Mouse (Mus musculus) frontal cortex, postnatal 10 days (tissue): ENCODE data around the gene Gsn.

Experiments used
- DNase-seq, 2 experiments: peaks; one replicate each; pipeline ENCODE4 v3.0.0; 2022; ENCODE audit warnings: low spot score in 2 of 2, mixed read lengths in 1 of 2

Gsn gene

GRCm38 (mm10) chr2:35278371-35279210, 22.4 kb downstream of the Gsn start:
- no peak for DNase-seq

GRCm38 (mm10) chr2:35280001-35280400, 23.8 kb downstream of the Gsn start:
- no peak for DNase-seq

GRCm38 (mm10) chr2:35282214-35282613, 26.0 kb downstream of the Gsn start:
- DNase-seq: no peak

GRCm38 (mm10) chr2:35283997-35284396, 27.8 kb downstream of the Gsn start:
- DNase-seq: no peak

GRCm38 (mm10) chr2:35285209-35285608, 29.0 kb downstream of the Gsn start:
- DNase-seq: no peak

- DNase-seq: no peak
Measured at GRCm38 (mm10) chr2:35287017-35287620, 30.9 kb downstream of the Gsn start.

GRCm38 (mm10) chr2:35288758-35289635, 32.8 kb downstream of the Gsn start:
- DNase-seq: peak; percentile 48 to 76

GRCm38 (mm10) chr2:35291856-35292255, 35.7 kb downstream of the Gsn start:
- peak in 1 of 2 experiments; percentile 37 for DNase-seq

GRCm38 (mm10) chr2:35292700-35293099, 36.5 kb downstream of the Gsn start:
- no peak for DNase-seq

- DNase-seq: no peak
Measured at GRCm38 (mm10) chr2:35293291-35293690, 37.1 kb downstream of the Gsn start.

GRCm38 (mm10) chr2:35297703-35298332, 41.6 kb downstream of the Gsn start:
- DNase-seq: peak; percentile 50 to 79

- DNase-seq: no peak
Measured at GRCm38 (mm10) chr2:35299437-35299836, 43.3 kb downstream of the Gsn start.

GRCm38 (mm10) chr2:35302049-35302885, 46.1 kb downstream of the Gsn start:
- DNase-seq: no peak

GRCm38 (mm10) chr2:35308166-35308565, 52.0 kb downstream of the Gsn start:
- no peak for DNase-seq

- DNase-seq: no peak
Measured at GRCm38 (mm10) chr2:35309906-35310493, 53.8 kb downstream of the Gsn start.

GRCm38 (mm10) chr2:35314300-35314699, 58.1 kb downstream of the Gsn start:
- DNase-seq: no peak

GRCm38 (mm10) chr2:35317604-35318003, 61.4 kb downstream of the Gsn start:
- DNase-seq: no peak

GRCm38 (mm10) chr2:35318405-35318804, 62.2 kb downstream of the Gsn start:
- DNase-seq: no peak

- DNase-seq: no peak
Measured at GRCm38 (mm10) chr2:35320399-35320798, 64.2 kb downstream of the Gsn start.

GRCm38 (mm10) chr2:35322404-35323164, 66.4 kb downstream of the Gsn start:
- DNase-seq: no peak
